Mouse (Mus musculus) olfactory bulb, adult 2 months (tissue): ENCODE results near the gene Cacybp.

Experiments
- CTCF ChIP-seq: fragments of 200-500 bp; IDR thresholded peaks from 2 replicates; pipeline ENCODE4 v1.5.1; 2012; ENCODE audit warnings: low read depth, mild to moderate bottlenecking, low read length, moderate library complexity; ENCODE audit not compliant: insufficient read depth
- POLR2A ChIP-seq: fragments of 200-500 bp; IDR thresholded peaks from 2 replicates; pipeline ENCODE4 v1.6.1; 2012; ENCODE audit warnings: mild to moderate bottlenecking, low read depth, low read length, moderate library complexity; ENCODE audit not compliant: insufficient read depth

DNA sequence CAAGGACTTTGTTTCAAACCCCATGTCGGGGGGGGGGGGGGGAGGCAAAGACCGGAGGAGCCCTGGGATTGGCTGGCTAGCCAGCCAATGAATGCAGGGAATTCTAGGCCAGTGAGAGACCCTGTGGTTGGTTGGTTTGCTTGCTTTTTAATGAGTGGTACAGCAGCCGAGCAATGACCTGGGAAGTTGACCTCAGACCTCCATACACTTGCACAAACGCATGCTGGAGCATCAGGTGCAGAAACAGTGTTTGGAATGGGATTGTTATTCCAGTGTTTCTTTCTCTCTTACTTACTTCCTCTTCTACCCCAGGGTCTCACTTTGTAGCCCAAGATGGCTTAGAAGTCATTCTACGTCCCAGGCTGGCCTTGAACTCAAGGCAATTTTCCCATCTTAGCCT is 46.1 kb downstream of the Cacybp start:
- no peak for TF ChIP-seq POLR2A
- TF ChIP-seq CTCF: no peak
